Mouse (Mus musculus) forebrain, postnatal 0 days (tissue): ENCODE data around the gene Rdh16f2. TPM values are rescaled to one million over a fixed set of nuclear protein-coding genes. Genes with fewer than 3 reads are reported as not detected.
"Not testable (repeated sequence)": the region's sequence is repeated elsewhere in the genome, so short reads cannot be mapped to it uniquely, and the experiment has no call there.

ENCODE experiments used
- ATAC-seq: fragments of 200-750 bp; cut with Nextera tagmentation; 2 replicates; pipeline ENCODE4 v1.8.0; 2017; ENCODE audit warnings: mild to moderate bottlenecking, moderate library complexity
- DNase-seq: peaks from one replicate; pipeline ENCODE4 v3.0.0-alpha.2; 2015
- H3K27ac ChIP-seq: fragments of 300-500 bp; sonication (generic); 2 replicates; pipeline ENCODE4 v1.5.1; 2014; ENCODE audit warnings: low read depth, mild to moderate bottlenecking, antibody characterized with exemption, low read length, moderate library complexity, mixed read lengths
- H3K27me3 ChIP-seq: fragments of 300-500 bp; sonication (generic); 2 replicates; pipeline ENCODE4 v1.6.1; 2014; ENCODE audit warnings: mild to moderate bottlenecking, low read length, mixed read lengths; ENCODE audit not compliant: insufficient read depth
- H3K36me3 ChIP-seq: fragments of 300-500 bp; sonication (generic); 2 replicates; pipeline ENCODE4 v1.6.1; 2014; ENCODE audit warnings: mild to moderate bottlenecking, moderate library complexity; ENCODE audit not compliant: insufficient read depth
- H3K4me1 ChIP-seq: fragments of 300-500 bp; sonication (generic); 2 replicates; pipeline ENCODE4 v1.6.1; 2014; ENCODE audit warnings: antibody characterized with exemption; ENCODE audit not compliant: insufficient read depth
- H3K4me2 ChIP-seq: fragments of 300-500 bp; sonication (generic); 2 replicates; pipeline ENCODE4 v1.6.1; 2014; ENCODE audit warnings: low read depth, mild to moderate bottlenecking, moderate library complexity
- H3K4me3 ChIP-seq: fragments of 300-500 bp; sonication (generic); 2 replicates; pipeline ENCODE4 v1.5.1; 2014; ENCODE audit warnings: low read depth, low read length, mixed read lengths
- H3K9ac ChIP-seq: fragments of 300-500 bp; sonication (generic); 2 replicates; pipeline ENCODE4 v1.6.1; 2014; ENCODE audit warnings: mild to moderate bottlenecking
- H3K9me3 ChIP-seq: fragments of 300-500 bp; sonication (generic); 2 replicates; pipeline ENCODE4 v1.6.1; 2016; ENCODE audit warnings: low read length
- CTCF ChIP-seq: sonication (generic); IDR thresholded peaks from 2 replicates; pipeline ENCODE4 v1.5.1; 2016; ENCODE audit warnings: antibody characterized with exemption, control low read depth, low read depth
- WGBS: fragments of 180-500 bp; shearing (Covaris S2); extraction: QIAGEN DNeasy Blood & Tissue Kit; methylation state at CpG from one replicate; pipeline ENCODE4 v1.1.7; 2014; 5-methylcytosine and 5-hydroxymethylcytosine counted together
- polyA plus RNA-seq: library from polyadenylated mRNA; unstranded; fragments of >200 nt; fragmentation: Nextera tagmentation; extraction: Ambion mirVana; gene quantifications from 2 replicates; pipeline ENCODE4 v1.2.1, GENCODE M21; 2015
- total RNA-seq: library from RNA; depleted of rRNA; stranded (reverse); fragments of >200 nt; gene quantifications from 2 replicates; pipeline ENCODE4 v1.2.3, GENCODE M21; 2014; rRNA removed

The Rdh16f2 gene
- total RNA-seq (not detected in 2 replicates), polyA plus RNA-seq (not detected in 2 replicates)

DNA sequence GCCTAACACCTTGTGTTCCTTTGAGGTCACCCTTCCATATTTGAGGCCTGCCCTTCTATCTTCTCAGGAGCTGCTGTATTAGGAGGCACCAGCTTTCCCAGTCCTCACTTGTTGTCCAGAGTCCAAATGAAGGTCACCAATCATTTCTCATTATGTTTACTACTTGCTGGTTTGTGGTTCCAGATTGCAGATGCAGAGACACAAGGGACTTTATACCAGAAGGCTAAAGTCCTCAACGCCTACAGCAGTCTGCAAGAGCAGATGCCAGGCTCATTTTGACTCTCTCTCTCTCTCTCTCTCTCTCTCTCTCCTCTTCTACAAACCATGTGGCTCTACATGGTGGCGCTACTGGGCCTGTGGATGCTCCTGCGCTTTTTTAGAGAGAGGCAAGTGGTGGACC lies at the start of gene Rdh16f2:
Rdh16f2 (plus strand) TSS at position 243 of the 400 bp plus-strand sequence.
- Histone ChIP-seq H3K4me1 (no peaks in the 10 kb centered on the region), H3K4me2 (no peak within 1 kb of the TSS), H3K9me3 (no peaks in the 10 kb centered on the region), H3K4me3 (no peak within 1 kb of the TSS), H3K27ac (no peak within 1 kb of the TSS), H3K9ac (no peak within 1 kb of the TSS), H3K36me3 (no peaks in the 10 kb centered on the region), H3K27me3 (no peaks in the 10 kb centered on the region)
- WGBS, result 82% methylated on average over 3 of the region's 3 CpGs
- TF ChIP-seq CTCF, result no peak
- DNase-seq (no peak), ATAC-seq (no peak)

DNA sequence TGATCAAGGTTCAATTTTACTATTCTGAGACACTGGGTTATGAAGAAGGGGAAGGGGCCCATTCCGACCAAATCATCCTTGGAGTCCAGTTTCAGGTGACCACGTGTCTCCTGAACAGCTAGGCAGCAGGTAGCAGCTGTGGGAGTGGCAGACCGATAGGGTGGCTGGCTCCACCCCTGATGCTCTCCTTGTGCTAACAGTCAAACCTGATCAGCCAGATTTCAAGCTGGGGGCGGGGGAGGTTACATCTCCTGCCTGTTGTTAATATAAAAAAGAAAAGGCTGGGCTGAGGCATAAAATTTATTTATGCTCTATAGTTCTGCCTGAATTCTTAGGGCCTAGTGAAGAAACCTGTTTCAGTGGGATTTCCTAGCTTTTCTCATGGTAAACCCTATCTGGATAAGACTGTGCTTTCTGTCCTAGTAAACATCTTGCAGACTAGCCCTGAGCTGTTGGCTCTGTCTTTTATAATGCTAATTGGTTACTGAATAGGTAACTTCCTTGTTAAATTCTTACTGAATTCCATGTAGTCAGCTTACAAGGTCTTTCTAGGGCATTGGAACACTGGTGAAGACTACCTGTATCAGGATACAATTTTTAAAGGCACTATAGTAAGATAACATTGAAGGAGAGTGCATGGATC lies 48.9 kb upstream of the Rdh16f2 start:
- not testable (repeated sequence) for H3K4me1 ChIP-seq, H3K9me3 ChIP-seq, ATAC-seq, H3K9ac ChIP-seq, H3K36me3 ChIP-seq, H3K27me3 ChIP-seq, DNase-seq, H3K27ac ChIP-seq, H3K4me2 ChIP-seq, H3K4me3 ChIP-seq
- WGBS, result 84% methylated on average over 4 of the region's 4 CpGs

DNA sequence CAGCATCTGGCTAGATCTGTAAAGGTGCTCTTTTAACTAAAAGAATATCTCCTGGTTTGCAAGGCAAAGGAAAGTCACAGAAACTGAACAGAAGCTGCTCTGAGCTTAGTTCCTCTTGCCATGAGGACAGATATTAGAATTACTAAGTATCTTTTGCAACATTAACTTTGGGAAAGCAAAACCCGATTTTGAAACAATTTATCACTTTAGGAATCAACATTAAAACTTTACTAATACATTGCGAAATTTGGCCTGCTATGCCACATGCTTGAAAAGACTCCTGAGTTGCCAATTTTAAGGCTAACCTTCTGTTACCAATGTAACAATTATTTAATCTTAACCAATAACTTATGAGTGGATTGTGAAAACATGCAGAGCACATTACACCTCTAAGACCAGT lies 44.5 kb upstream of the Rdh16f2 start:
- not testable (repeated sequence) for H3K27ac ChIP-seq, H3K9ac ChIP-seq, H3K36me3 ChIP-seq, H3K4me3 ChIP-seq, H3K9me3 ChIP-seq, H3K4me1 ChIP-seq, H3K27me3 ChIP-seq, ATAC-seq, DNase-seq, H3K4me2 ChIP-seq
- WGBS, result 86% methylated on average over 2 of the region's 2 CpGs

DNA sequence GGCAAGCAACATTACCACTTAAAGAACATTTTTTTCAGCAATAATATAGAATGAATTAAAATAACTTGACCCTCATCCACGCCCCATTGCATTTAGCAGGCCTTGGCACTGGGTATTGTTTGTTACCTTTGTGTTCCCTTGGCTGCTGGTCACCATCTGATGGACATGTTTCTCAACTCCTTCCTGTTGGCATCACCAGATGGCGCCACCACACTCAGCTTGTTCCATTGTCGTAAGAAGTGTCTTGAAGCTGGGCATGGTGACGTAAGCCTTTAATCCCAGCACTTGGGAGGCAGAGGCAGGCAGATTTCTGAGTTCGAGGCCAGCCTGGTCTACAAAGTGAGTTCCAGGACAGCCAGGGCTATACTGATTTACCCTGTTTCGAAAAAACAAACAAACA lies 40.9 kb upstream of the Rdh16f2 start:
- peak; percentile 38 for TF ChIP-seq CTCF
- no peak overlapping the region for H3K4me2 ChIP-seq
- H3K9ac ChIP-seq, result no peak overlapping the region
- 76% methylated on average over 6 of the region's 6 CpGs for WGBS
- H3K9me3 ChIP-seq, result no peaks in the 10 kb centered on the region
- H3K36me3 ChIP-seq, result no peaks in the 10 kb centered on the region
- H3K27me3 ChIP-seq, result no peaks in the 10 kb centered on the region
- H3K4me1 ChIP-seq, result no peaks in the 10 kb centered on the region
- DNase-seq, result no peak
- no peak overlapping the region for H3K27ac ChIP-seq
- H3K4me3 ChIP-seq, result no peak overlapping the region
- no peak for ATAC-seq

DNA sequence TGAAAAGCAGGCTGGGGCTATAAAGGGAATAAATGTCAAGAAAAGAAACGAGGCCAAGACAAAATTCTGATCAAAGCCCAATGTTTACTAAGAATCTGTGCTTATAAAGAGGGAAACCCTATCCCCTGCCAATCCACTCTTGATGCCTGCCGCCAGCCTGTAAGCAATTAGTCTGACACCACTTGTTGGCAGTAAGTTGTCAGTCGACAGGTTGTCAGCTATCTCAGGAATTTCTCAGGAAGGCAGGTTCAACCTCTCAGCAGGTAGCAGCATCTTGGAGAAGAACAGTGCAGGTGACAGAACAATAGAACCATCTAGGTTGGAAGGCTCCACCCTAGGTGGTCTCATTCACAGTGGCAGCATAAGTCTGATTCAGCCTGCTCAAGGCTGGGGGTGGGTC lies 37.2 kb upstream of the Rdh16f2 start:
- H3K4me2 ChIP-seq, result no peak overlapping the region
- DNase-seq, result peak; percentile 52
- no peak overlapping the region for H3K4me3 ChIP-seq
- ATAC-seq, result peak; percentile 65
- no peak overlapping the region for H3K27ac ChIP-seq
- no peaks in the 10 kb centered on the region for H3K4me1 ChIP-seq
- H3K9ac ChIP-seq, result no peak overlapping the region
- H3K9me3 ChIP-seq, result no peaks in the 10 kb centered on the region
- TF ChIP-seq CTCF, result no peak
- WGBS, result 50% methylated on average over 3 of the region's 3 CpGs
- no peaks in the 10 kb centered on the region for H3K27me3 ChIP-seq
- H3K36me3 ChIP-seq, result no peaks in the 10 kb centered on the region

DNA sequence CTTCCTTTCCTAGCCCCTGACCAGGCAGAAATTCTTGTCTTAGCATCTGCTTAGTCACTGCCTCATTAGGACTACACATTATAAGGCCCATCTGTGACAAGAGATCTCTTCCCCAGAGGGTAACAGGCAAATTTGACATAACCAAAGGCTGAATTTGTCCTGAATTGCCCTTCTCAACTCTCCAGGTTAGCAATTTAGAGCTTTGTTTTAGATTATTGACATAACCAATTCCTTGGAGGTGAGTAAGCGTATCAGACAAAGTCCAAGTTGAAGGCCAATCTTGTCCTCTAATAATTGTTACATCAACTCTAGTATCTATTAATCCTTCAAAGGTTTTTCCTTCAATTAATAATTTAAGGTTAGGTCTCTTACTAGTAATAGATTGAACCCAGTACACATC lies 32.1 kb upstream of the Rdh16f2 start:
- H3K9me3 ChIP-seq, DNase-seq, H3K4me2 ChIP-seq, H3K9ac ChIP-seq, H3K4me3 ChIP-seq, ATAC-seq, H3K27me3 ChIP-seq, H3K27ac ChIP-seq, H3K4me1 ChIP-seq, H3K36me3 ChIP-seq: not testable (repeated sequence)
- WGBS, result 95% methylated on average over 1 of the region's 1 CpGs

DNA sequence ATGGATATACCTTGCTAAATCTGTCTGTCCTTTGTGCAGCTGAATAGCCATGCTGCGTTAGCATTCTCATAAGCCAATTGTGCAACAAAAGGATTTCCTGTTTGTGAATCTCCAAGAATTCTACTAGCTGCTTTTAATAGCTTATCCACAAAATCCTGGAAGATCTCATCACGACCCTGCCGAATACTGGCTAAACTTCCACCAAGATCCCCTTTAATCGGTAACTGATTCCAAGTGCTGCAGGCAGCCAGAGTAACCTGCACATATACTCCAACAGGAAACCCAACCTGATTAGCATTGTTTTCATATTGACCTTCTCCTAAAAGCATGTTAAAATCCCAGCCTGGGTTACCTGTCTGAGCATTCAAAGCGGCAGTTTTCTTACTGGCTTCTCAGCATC lies 31.0 kb upstream of the Rdh16f2 start:
- H3K27ac ChIP-seq, result no peak overlapping the region
- no peaks in the 10 kb centered on the region for H3K9me3 ChIP-seq
- DNase-seq, result no peak
- no peaks in the 10 kb centered on the region for H3K36me3 ChIP-seq
- no peak for ATAC-seq
- WGBS, result 81% methylated on average over 5 of the region's 5 CpGs
- no peaks in the 10 kb centered on the region for H3K4me1 ChIP-seq
- H3K4me2 ChIP-seq, result no peak overlapping the region
- no peak overlapping the region for H3K9ac ChIP-seq
- H3K4me3 ChIP-seq, result no peak overlapping the region
- TF ChIP-seq CTCF, result no peak
- no peaks in the 10 kb centered on the region for H3K27me3 ChIP-seq

DNA sequence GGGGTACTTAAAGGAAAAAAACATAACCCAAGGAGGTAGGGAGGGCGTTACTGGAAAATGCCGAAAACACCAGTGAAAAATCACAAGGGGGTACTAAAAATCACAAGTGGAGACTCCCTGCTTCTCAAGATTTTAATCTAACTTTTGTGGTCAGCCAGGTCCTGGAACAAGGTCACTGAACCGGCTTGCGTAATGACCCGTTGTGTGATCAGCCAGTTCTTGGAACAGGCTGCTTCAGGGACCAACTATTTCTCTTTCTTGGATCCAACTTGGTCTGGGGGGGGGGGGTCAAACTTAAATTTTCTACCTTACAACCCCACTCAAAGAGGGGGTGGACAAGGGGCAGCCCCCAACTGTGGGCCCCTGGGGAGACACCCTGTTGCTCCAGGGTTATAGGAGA lies 28.5 kb upstream of the Rdh16f2 start:
- H3K4me1 ChIP-seq, H3K27me3 ChIP-seq, H3K4me2 ChIP-seq, H3K27ac ChIP-seq, H3K36me3 ChIP-seq, ATAC-seq, H3K9me3 ChIP-seq, H3K9ac ChIP-seq, DNase-seq, H3K4me3 ChIP-seq: not testable (repeated sequence)
- 98% methylated on average over 5 of the region's 5 CpGs for WGBS
